Mouse (Mus musculus): ENCODE data around the gene Cul4b. TPM values are rescaled to one million over a fixed set of nuclear protein-coding genes. Genes with fewer than 3 reads are reported as not detected.
"Not testable (repeated sequence)": the region's sequence is repeated elsewhere in the genome, so short reads cannot be mapped to it uniquely, and the experiment has no call there.

Cul4b gene
- 10 to 100 TPM; 28.4 to 31.1 TPM for polyA plus RNA-seq (2017; shearing (Covaris generic))

DNA sequence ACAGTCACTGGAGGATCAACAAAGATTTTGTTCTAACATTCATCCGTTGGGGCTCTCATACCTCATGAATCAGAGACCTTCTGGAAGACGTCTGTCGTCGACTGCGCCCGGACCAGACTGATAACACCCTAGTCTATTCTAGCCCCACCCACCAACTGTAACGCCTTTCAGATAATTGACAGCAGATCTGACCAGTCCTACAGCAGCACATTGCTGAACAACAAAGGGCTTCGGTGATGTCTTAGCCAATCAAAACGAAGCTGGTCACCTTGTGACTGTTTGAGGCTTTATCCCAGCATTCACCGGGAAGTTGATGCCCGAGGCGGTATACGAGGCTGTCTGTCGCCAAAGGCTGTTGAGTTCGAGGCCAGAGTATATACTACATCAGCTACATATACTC is at the start of gene Cul4b:
Gene Cul4b (minus strand): TSS at position 119 of the 400 bp plus-strand sequence.
- ATAC-seq = no peak

DNA sequence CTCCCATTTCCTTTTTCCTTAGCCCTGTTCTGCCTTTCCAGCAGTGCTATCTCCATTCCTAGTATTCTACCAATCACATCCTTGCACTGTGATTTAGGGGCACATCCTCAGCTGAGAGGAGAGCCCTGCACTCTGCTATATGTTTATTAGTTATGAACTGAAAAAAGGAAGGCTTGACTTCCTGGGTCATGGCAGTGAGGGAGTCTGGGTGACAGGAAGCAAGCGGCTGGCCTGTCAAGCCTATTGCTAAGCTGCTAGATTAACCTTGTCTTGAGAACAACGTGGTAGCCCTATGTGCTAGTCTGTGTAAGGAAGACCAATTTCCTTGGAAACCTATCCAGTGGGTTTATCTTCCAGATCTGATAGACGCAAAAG is 25.0 kb upstream of the Cul4b start:
- peak; percentile 70 for ATAC-seq

DNA sequence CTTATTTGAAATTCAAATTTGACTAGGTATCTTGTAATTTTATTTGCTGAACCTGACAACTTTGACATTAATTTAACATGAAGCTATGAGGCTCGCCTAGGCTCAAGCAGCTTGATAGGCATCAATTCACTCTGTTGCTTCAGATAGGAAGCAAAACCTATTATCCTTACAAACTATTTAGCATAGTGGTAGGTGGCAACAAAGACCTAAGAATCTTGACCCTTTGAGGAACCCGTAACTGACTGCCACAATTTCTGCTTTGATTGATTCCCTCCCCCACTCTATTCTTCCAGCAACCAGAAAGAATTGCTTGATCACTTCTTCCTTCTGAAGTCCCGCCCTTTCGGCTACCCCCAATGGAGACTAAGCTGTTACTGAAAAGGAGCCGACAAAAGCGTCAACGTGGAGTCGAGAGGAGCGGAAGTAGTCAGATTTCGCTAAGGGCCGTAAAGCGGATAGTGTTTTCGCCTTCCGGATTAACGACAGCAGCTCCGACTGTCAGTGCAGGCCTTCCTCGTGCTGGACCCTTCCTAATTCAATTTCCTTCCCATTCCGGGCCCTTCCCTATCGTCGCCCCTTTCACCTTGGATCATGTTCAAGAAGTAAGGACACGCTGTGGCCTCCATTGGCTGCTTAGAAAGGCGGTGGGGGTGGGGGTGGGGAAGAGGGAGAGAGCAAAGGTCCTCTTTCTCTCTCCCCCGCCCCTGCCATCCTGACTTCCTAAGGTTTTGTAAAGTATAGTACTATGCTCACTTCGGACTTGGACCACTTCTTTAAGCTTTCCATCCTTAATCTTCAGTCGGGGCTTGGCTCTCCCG is 24.4 kb upstream of the Cul4b start, which contains the start of gene Mcts1:
Gene Mcts1 (plus strand): TSS at position 402 of the 818 bp plus-strand sequence.
- ATAC-seq = peak; percentile 97

GRCm38 (mm10) chrX:38593180-38593889 is 17.3 kb upstream of the Cul4b start:
- no peak for ATAC-seq

- ATAC-seq = no peak
Measured at GRCm38 (mm10) chrX:38591749-38592148, 15.8 kb upstream of the Cul4b start.

GRCm38 (mm10) chrX:38589827-38590226 is 13.8 kb upstream of the Cul4b start:
- ATAC-seq = no peak

- no peak for ATAC-seq
Measured at GRCm38 (mm10) chrX:38583261-38583660, 7.3 kb upstream of the Cul4b start.

DNA sequence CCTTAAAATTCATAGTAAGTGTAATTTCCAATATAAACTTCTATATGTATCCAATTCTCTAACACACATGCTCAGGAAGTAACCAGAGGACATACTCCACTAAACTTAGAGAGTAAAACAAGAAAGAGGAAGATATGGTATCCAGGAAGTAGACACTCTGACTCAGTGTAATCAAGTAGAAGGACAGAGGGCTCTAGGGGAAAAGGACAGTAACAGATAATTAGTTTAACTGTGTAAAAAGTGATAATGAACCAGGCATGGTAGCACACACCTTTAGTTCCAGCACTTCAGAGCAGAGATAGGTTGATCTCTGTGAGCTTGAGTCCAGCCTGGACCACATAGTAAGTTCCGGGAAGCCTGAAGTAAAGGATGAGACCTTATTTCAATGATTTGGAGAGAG is 5.1 kb upstream of the Cul4b start:
- no peak for ATAC-seq

DNA sequence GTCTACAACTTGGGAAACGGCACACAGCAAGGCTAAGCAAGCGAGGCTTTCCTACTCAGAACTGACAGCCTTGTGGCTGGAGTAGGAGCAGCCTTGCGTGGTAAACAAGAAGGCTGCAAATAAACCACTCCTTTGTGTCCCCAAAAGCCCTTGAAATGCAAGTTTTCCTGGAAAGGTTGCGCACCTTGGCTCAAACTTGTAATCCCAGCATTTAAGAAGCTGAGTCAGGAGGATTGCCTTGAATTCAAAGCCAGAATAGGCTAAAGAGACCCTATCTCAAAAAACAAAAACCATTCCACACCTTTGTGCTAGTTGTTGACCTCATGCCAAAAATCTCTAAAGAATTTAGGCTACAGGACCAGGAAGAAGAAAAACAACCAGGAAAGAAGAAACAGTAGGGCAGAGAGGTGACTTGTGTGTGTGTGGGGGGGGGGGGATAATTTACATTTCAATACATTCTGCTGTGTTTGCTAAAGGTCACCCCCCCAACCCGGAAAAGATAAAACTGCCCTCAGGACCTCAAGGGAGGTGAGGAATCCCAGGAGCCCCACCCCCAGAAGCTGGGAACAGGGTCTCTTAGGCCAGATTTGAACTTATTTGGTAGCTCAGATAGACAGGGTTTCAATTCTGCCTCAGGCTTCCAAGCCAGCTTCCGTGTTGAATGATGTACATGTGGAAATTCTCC is 9.3 kb downstream of the Cul4b start:
- no peak for ATAC-seq

DNA sequence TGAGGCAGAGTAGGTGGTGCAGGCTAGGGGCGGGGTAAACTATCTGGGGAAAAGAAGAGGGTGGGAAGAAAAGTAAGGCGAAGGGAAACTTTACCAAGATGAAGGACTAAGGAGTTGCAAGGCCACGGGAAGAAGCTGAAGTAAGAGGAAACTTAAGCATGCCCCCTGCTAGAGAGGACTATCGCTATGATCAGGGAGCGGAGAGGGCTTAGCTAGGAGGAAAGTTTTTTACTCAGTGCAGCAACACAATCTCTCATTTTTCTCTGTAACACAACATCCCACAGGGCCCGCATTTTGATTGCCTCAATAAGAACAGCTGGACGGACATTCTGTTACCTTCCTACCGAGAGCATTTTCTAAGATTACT is 10.8 kb downstream of the Cul4b start:
- ATAC-seq = peak; percentile 16

- ATAC-seq = peak; percentile 82
Measured at GRCm38 (mm10) chrX:38564542-38565175, 11.3 kb downstream of the Cul4b start.

- peak; percentile 17 for ATAC-seq
Measured at GRCm38 (mm10) chrX:38563941-38564541, 12.0 kb downstream of the Cul4b start.

DNA sequence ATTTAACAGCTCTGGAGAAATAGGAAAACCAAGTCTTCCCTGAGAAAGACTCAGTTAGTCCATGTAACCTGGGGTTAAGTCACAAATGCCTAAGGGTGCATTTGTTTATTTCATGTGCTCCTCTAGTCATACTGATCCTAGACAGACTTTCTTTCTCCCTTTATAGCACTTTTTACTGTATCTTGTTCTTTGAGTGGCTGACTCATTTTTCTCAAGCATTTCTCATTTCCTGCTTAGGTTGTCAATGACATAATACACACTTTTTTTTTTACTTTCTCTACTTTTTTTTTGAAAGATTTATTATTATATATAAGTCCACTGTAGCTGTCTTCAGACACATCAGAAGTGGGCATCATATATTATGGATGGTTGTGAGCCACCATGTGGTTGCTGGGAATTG is 22.7 kb downstream of the Cul4b start:
- peak; percentile 53 for ATAC-seq

DNA sequence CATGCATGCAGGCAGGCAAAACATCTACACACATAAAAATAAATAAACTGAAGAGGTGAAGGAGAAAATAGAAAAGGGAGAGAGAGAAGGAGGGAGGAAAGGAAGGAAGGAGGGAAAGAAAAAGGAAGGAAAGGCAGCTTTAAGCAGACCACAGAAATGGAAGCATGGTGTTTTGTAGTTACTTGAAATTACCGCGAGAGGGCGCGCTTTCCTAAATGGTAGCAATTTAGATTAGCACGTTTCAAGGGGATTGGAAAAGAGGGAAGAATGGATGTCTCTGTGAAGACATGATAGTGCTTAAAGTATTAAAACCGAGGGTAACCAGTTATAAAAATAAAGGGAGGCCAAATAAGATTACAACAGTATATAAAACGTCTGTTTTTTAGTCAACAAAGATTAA is 61.4 kb downstream of the Cul4b start:
- no peak for ATAC-seq

- ATAC-seq = no peak
Measured at GRCm38 (mm10) chrX:38504846-38505245, 71.2 kb downstream of the Cul4b start.

DNA sequence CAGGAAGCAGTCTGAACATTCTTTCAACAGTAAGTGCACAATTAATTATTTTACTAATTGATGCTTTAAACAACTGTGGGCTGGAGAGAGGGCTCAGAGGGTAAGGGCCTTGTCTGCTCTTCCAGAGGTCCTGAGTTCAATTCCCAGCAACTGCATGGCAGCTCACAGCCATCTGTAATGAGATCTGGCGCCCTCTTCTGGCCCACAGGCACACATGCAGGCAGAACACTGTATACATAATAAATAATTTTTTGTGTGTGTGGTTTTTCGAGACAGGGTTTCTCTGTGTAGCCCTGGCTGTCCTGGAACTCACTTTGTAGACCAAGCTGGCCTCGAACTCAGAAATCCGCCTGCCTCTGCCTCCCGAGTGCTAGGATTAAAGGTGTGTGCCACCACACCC is 73.8 kb downstream of the Cul4b start:
- not testable (repeated sequence) for ATAC-seq

GRCm38 (mm10) chrX:38485464-38485863 is 90.5 kb downstream of the Cul4b start:
- not testable (repeated sequence) for ATAC-seq

Other genes starting within 250 kb of the Cul4b start
- gene Lamp2, start 119.7 kb downstream of the Cul4b start, polyA plus RNA-seq (2017; shearing (Covaris generic)) = 10 to 100 TPM; 59.0 to 68.8 TPM
- 100 to 1,000 TPM; 110 to 133 TPM for gene Mcts1, start 24.4 kb upstream of the Cul4b start, polyA plus RNA-seq (2017; shearing (Covaris generic))
- gene C1galt1c1, start 58.9 kb upstream of the Cul4b start, polyA plus RNA-seq (2017; shearing (Covaris generic)) = 10 to 100 TPM; 22.2 to 23.3 TPM
- gene 6030498E09Rik, start 196.5 kb upstream of the Cul4b start, polyA plus RNA-seq (2017; shearing (Covaris generic)) = not detected

Data from CD4-positive, CD25-positive, alpha-beta regulatory T cell, adult 4 months (primary cell).